Mouse (Mus musculus) forebrain, embryonic 14.5 days (tissue): ENCODE measurements around the gene Olfr331. TPM values are rescaled to one million over a fixed set of nuclear protein-coding genes. Genes with fewer than 3 reads are reported as not detected.

ENCODE experiments used
- ATAC-seq: fragments of 200-750 bp; cut with Nextera tagmentation; 2 replicates; pipeline ENCODE4 v1.8.0; 2017; ENCODE audit warnings: mild to moderate bottlenecking, moderate library complexity
- DNase-seq: peaks from one replicate; pipeline ENCODE4 v3.0.0-alpha.2; 2015; ENCODE audit warnings: low spot score
- H3K27ac ChIP-seq: fragments of 300-500 bp; sonication (generic); 2 replicates; pipeline ENCODE4 v1.5.1; 2014; ENCODE audit warnings: low read depth, mild to moderate bottlenecking, control low read depth, low read length, moderate library complexity
- H3K27me3 ChIP-seq: fragments of 300-500 bp; sonication (generic); replicated peaks from 2 replicates; pipeline ENCODE4 v1.6.1; 2014; ENCODE audit warnings: low read length, control low read depth, mixed read lengths; ENCODE audit not compliant: control insufficient read depth, insufficient read depth
- H3K36me3 ChIP-seq: fragments of 300-500 bp; sonication (generic); 2 replicates; pipeline ENCODE4 v1.6.1; 2014; ENCODE audit warnings: low read length, control low read depth; ENCODE audit not compliant: control insufficient read depth, insufficient read depth
- H3K4me1 ChIP-seq: fragments of 300-500 bp; sonication (generic); 2 replicates; pipeline ENCODE4 v1.6.1; 2014; ENCODE audit warnings: antibody characterized with exemption, low read length, control low read depth; ENCODE audit not compliant: control insufficient read depth, insufficient read depth
- H3K4me2 ChIP-seq: fragments of 300-500 bp; sonication (generic); 2 replicates; pipeline ENCODE4 v1.6.1; 2014; ENCODE audit warnings: mild to moderate bottlenecking, control low read depth, low read length
- H3K4me3 ChIP-seq: fragments of 300-500 bp; sonication (generic); 2 replicates; pipeline ENCODE4 v1.5.1; 2014; ENCODE audit warnings: low read depth, low read length, control low read depth
- H3K9ac ChIP-seq: fragments of 300-500 bp; sonication (generic); 2 replicates; pipeline ENCODE4 v1.6.1; 2014; ENCODE audit warnings: mild to moderate bottlenecking, low read length, control low read depth, moderate library complexity
- H3K9me3 ChIP-seq: fragments of 300-500 bp; sonication (generic); replicated peaks from 2 replicates; pipeline ENCODE4 v1.6.1; 2016; ENCODE audit warnings: low read length, control low read depth, mixed read lengths; ENCODE audit not compliant: control insufficient read depth
- WGBS: fragments of 180-500 bp; shearing (Covaris S2); extraction: QIAGEN DNeasy Blood & Tissue Kit; methylation state at CpG from one replicate; pipeline ENCODE4 v1.1.7; 2014; 5-methylcytosine and 5-hydroxymethylcytosine counted together
- polyA plus RNA-seq: library from polyadenylated mRNA; unstranded; fragments of >200 nt; fragmentation: Nextera tagmentation; extraction: Ambion mirVana; gene quantifications from 2 replicates; pipeline ENCODE4 v1.2.1, GENCODE M21; 2014

Gene Olfr331
- polyA plus RNA-seq, 1 experiment from 2014 or later, result not detected

DNA sequence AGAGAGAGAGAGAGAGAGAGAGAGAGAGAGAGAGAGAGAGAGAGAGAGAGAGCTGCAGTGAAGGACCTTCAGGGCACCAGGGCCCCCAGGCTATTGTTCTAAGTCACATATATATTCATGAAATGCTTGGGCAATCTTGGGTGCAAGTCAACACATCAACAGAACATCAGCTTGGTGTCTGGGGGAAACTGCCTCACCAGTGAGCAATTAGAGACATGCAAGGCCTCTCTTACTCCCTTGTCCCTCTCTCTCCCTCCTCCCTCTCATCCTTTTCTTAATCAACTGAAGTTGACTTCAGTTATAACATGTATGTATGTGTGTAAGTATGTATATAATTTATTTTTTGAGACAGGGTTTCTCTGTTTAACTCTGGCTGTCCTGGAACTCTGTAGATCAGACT lies 40.2 kb downstream of the Olfr331 start, which contains the start of gene Olfr30:
Gene Olfr30, minus strand, starts transcription at position 101 of the 400 bp plus-strand sequence.
- Histone ChIP-seq H3K27me3 (no peaks in the 10 kb centered on the region), H3K9me3 (no peaks in the 10 kb centered on the region), H3K36me3 (no peaks in the 10 kb centered on the region), H3K4me1 (no peaks in the 10 kb centered on the region), H3K9ac (no peak within 1 kb of the TSS), H3K4me2 (no peak within 1 kb of the TSS), H3K27ac (no peak within 1 kb of the TSS), H3K4me3 (no peak within 1 kb of the TSS)
- no peak for DNase-seq
- no peak for ATAC-seq

DNA sequence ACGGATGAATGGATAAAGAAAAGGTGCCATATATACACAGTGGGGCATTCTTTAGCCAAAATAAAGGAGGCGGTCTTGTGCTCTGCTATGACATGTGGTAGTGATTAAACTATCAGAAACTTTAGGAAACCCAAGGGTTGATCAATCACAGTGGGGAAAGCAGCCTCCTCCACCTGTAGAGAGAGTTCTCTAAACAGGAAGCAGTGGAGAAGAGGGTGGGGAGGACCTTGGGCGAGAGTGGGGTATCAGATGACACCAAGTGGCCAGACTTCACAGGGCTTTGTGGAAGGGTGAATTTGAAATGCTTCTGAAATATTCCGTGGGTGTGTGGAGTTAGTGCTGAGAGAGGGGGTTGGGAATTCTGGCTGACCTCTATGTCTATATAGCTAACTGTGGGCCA lies 48.8 kb downstream of the Olfr331 start:
- no peak for ATAC-seq
- H3K4me3 ChIP-seq, result no peak overlapping the region
- no peak overlapping the region for H3K4me2 ChIP-seq
- H3K4me1 ChIP-seq, result no peaks in the 10 kb centered on the region
- H3K27me3 ChIP-seq, result no peaks in the 10 kb centered on the region
- DNase-seq, result no peak
- 70% methylated on average over 4 of the region's 4 CpGs for WGBS
- 0 out of 2 replicates have a peak, but pooled peaks cover 3% of the 10 kb centered on the region for H3K9me3 ChIP-seq
- H3K27ac ChIP-seq, result no peak overlapping the region
- no peak overlapping the region for H3K9ac ChIP-seq
- no peaks in the 10 kb centered on the region for H3K36me3 ChIP-seq

DNA sequence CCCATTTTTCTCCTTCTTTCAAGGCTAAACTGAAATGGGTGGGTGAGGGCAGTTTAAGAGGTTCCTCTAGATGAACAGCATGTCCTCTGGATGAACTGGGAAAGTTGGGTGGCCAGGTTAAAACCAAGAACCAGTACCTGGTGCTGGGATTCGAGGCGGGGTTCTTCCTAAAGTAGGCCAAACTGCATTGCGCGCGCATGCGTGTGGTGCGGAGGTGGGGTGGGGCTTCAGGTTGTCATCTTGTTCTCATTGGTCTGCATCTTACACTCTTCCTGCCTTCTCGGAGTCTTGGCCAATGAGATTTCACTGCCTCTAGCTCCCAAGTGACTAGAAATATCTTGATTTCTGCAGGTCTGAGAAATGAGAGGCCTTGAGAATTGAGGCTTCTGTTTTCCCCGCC lies 49.6 kb downstream of the Olfr331 start, which contains the start of gene Lypd9:
Gene Lypd9, minus strand, starts transcription at position 165 of the 400 bp plus-strand sequence.
- ATAC-seq (no peak), DNase-seq (no peak)
- H3K9ac ChIP-seq, result no peak within 1 kb of the TSS
- no peak within 1 kb of the TSS for H3K4me2 ChIP-seq
- WGBS, result 98% methylated on average over 9 of the region's 9 CpGs
- H3K36me3 ChIP-seq, result no peaks in the 10 kb centered on the region
- no peaks in the 10 kb centered on the region for H3K4me1 ChIP-seq
- H3K4me3 ChIP-seq, result no peak within 1 kb of the TSS
- no peaks in the 10 kb centered on the region for H3K27me3 ChIP-seq
- H3K9me3 ChIP-seq, result 0 out of 2 replicates have a peak, but pooled peaks cover 3% of the 10 kb centered on the region
- no peak within 1 kb of the TSS for H3K27ac ChIP-seq

Other genes with a start within 250 kb of the Olfr331 start
- not detected in 2 replicates for gene 4930438A08Rik, start 227.8 kb downstream of the Olfr331 start, polyA plus RNA-seq
- 13.1 and 14.2 TPM in 2 replicates for gene Zfp692, start 195.5 kb downstream of the Olfr331 start, polyA plus RNA-seq
- gene Zfp672, start 172.2 kb downstream of the Olfr331 start, polyA plus RNA-seq, result 38.8 and 45.4 TPM in 2 replicates
- 29.5 and 43.3 TPM in 2 replicates for gene Sh3bp5l, start 171.8 kb downstream of the Olfr331 start, polyA plus RNA-seq
- 0.22 TPM in 1 of 2 replicates, not detected in the other for gene Lypd8, start 123.5 kb downstream of the Olfr331 start, polyA plus RNA-seq
- gene 1810065E05Rik, start 81.5 kb downstream of the Olfr331 start, polyA plus RNA-seq, result not detected in 2 replicates
- not detected in 2 replicates for gene Gm12253, start 70.0 kb downstream of the Olfr331 start, polyA plus RNA-seq
- not detected in 2 replicates for gene Lypd9, start 49.6 kb downstream of the Olfr331 start, polyA plus RNA-seq
- gene Olfr30, start 40.3 kb downstream of the Olfr331 start, polyA plus RNA-seq, result not detected in 2 replicates
- not detected in 2 replicates for gene Olfr332, start 10.0 kb downstream of the Olfr331 start, polyA plus RNA-seq
- gene Olfr330, start 32.3 kb upstream of the Olfr331 start, polyA plus RNA-seq, result not detected in 2 replicates
- gene Olfr329-ps, start 43.9 kb upstream of the Olfr331 start, polyA plus RNA-seq, result not detected in 2 replicates
- gene Olfr328, start 53.1 kb upstream of the Olfr331 start, polyA plus RNA-seq, result not detected in 2 replicates
- not detected in 2 replicates for gene Olfr224, start 68.0 kb upstream of the Olfr331 start, polyA plus RNA-seq
- gene Olfr325, start 75.2 kb upstream of the Olfr331 start, polyA plus RNA-seq, result not detected in 2 replicates
- gene Olfr324, start 92.5 kb upstream of the Olfr331 start, polyA plus RNA-seq, result not detected in 2 replicates
- not detected in 2 replicates for gene 2210407C18Rik, start 113.5 kb upstream of the Olfr331 start, polyA plus RNA-seq
- gene Olfr323, start 127.9 kb upstream of the Olfr331 start, polyA plus RNA-seq, result not detected in 2 replicates
- gene Trim58, start 137.9 kb upstream of the Olfr331 start, polyA plus RNA-seq, result not detected in 2 replicates
- not detected in 2 replicates for gene Olfr322, start 156.2 kb upstream of the Olfr331 start, polyA plus RNA-seq
- not detected in 2 replicates for gene Olfr320, start 178.5 kb upstream of the Olfr331 start, polyA plus RNA-seq
- gene Olfr319, start 196.6 kb upstream of the Olfr331 start, polyA plus RNA-seq, result 0.10 TPM in 1 of 2 replicates, not detected in the other
- not detected in 2 replicates for gene Olfr318, start 221.4 kb upstream of the Olfr331 start, polyA plus RNA-seq
- 0.10 TPM in 1 of 2 replicates, not detected in the other for gene Olfr317, start 236.6 kb upstream of the Olfr331 start, polyA plus RNA-seq